Mouse (Mus musculus) right cerebral cortex, adult 2 months (tissue): ENCODE measurements around the gene Olfr552.
"Not testable (repeated sequence)": the region's sequence is repeated elsewhere in the genome, so short reads cannot be mapped to it uniquely, and the experiment has no call there.

ENCODE experiments used
- DNase-seq, 2 experiments: peaks; one replicate each; pipeline ENCODE4 v3.0.0; 2021 to 2022; ENCODE audit warnings: low spot score in 2 of 2

The Olfr552 gene

DNA sequence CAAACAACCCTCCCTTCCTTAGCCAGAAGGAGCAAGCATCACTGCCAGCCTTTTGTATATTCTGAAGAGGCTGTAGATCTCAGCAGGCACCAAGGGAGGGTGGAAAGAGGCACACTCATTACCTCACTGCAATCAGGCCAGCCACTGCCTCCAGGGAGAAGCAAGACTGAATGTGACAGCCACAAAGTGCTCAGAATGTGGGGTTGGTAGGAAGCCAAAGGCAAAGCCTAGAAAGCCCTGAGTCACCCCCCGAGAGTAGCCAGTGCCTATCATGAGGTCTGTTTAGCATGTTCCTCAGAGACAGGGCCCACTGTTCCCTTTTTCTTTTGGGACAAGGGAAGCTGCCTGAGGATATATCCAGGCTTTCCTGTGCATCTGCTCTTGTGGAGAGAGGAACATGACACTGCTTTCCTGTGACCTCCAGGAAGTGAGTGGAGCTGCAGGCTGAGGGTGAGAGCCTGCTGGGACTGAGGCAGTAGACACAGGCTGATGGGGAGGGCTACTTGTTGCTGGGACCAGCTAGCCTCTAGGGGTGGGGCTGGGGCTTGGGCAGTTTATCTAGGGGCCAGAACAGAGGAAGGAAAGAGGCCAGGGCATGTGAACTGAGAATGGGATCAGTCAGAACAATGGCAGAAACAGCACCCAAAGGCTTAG, at the start of gene Olfr552:
Gene Olfr552, plus strand, starts transcription at position 393 of the 654 bp plus-strand sequence.
- no peak for DNase-seq

DNA sequence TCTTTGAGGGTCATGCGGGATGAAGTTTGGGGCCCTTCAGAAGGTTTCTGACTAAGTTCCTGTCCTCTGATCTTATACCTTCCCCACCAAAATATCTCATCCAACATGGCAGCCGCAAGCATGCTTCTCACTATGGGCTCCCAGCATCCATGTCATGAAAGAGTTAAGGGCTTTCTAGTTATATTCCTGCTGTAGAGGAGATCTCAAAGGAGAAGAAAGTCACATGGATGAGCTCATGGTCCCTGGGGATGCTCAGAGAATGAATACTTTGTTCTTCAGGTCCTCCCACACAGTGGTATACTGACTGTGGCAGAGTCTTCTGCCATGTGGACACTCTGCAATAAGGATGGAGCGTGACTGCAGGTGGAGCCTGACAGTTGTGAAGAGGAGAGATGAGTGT, 48.0 kb upstream of the Olfr552 start, which contains the start of gene Olfr549:
Gene Olfr549, plus strand, starts transcription at position 301 of the 400 bp plus-strand sequence.
- no peak for DNase-seq

- DNase-seq = no peak
Observed at GRCm38 (mm10) chr7:102553279-102553678, 44.3 kb upstream of the Olfr552 start.

GRCm38 (mm10) chr7:102564999-102565997, 32.3 kb upstream of the Olfr552 start, which contains the start of gene Trim21:
Trim21 (minus strand) TSS chr7:102565486.
- peak; percentile 49 to 52 for DNase-seq

DNA sequence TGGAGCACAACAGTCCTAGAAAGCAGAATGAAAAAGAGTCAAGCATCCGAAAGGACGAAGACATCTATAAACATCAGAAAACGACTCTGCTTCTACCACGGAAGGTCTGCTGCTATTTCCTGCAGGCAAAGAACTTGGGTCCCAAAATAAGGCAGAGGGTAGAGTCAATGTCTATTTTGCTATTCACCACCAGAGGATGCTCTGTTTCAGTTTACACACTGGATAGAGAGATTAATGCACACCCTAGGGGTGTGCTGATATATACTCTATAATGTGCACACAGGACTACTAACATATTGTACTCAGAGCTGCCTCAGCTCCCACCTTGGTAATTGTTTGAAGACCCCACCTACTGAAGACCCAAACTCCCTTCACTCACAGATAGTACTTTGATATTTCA, 31.4 kb upstream of the Olfr552 start:
- DNase-seq = no peak

DNA sequence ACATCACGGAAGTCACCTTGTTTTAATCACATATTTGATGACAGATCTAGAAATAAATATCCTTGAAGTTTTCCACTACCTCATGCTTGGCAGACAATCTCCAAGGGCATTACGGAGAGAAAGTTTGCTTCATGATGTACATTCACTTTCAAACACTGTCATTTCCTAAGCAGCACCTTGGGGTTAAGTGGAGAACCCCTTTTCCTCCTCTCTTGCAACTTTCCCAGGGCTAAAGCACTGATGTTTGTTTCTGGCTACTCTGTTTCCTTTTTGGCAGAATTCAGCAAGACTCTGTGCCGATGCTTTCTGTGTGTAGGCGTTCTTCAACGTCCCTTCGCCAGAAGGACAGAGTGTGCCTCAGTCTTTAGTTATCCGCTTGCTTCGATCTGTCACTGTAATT, 26.4 kb upstream of the Olfr552 start, which contains the start of gene Olfr550:
Gene Olfr550, plus strand, starts transcription at position 301 of the 400 bp plus-strand sequence.
- DNase-seq = peak in 1 of 2 experiments; percentile 9

DNA sequence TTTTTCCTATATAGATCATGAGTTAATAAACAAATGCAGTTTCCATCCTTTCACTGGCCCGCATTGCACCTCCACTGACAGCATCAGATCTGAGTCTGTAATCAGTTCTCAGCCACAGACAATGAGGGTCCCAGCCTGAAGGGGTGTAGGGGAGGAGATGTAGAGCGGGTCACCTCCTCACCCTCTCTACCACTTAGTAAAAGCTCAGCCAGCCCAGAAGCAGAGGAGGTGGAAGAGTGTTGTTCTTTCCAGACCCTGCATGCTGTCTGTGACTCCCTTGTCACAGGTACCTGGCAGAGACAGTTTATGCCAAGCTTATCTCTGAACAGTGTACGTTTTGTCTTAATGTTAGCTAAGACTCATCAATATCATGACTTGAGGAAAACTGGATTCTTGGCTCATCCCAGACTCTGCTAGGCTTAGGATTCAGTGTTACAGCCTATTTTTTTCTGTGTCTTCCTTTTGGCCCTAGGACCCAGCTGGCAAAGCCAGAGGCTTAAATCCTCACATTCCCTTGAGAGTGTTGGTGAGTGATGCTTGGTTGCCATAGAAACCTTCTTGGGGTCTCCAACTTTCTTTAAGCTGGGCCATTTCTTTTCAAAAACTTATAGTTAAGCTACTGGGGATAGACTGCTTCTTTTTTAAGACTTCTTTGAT, 24.3 kb upstream of the Olfr552 start:
- no peak for DNase-seq

DNA sequence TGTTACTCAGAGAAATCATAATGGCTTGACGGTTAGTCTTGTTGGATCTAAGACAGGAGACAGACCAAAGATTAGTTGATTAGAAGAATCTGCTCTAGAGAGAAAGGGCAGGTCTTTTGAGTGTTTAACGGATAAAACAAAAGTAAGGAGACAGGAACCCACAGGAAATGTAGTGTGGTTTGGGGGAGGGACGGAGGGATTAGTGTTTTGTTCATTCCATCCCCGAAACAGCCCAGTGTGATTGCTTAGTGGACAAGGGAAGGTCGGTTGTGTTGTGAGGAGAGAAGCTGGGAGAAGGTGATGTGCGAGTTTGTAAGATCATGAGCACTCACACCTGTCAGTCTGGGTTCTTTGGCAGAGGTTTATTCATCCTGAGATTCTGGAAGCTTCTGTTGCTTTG, 21.6 kb upstream of the Olfr552 start:
- no peak for DNase-seq

- DNase-seq = no peak
Observed at GRCm38 (mm10) chr7:102591786-102592185, 5.8 kb upstream of the Olfr552 start, which contains the start of gene Olfr551. Olfr551 (minus strand) TSS chr7:102591886.

DNA sequence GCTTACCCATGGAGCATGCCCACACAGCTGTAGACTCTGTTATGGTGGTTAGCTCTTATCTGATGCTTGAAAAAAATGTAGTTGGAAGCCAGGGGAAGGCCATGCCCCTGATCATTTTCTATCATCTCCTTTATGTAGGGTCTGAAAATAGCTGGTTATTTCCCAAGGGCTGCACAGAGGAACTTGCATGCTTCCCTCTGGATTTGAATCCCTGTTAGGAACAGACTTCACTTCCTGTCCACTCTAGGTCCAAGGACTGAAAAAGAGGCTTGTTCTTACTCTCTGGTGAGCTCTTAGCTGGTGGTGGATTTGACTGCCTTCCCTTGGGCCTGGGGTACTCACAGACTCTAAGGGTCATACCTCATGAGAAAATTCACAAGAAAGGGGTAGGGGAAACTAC, 20.5 kb downstream of the Olfr552 start, which contains the start of gene Olfr553:
Gene Olfr553, minus strand, starts transcription at position 101 of the 400 bp plus-strand sequence.
- DNase-seq = no peak

- DNase-seq = no peak
Observed at GRCm38 (mm10) chr7:102619608-102620007, 22.0 kb downstream of the Olfr552 start.

GRCm38 (mm10) chr7:102620368-102620767, 22.8 kb downstream of the Olfr552 start:
- DNase-seq = not testable (repeated sequence)

DNA sequence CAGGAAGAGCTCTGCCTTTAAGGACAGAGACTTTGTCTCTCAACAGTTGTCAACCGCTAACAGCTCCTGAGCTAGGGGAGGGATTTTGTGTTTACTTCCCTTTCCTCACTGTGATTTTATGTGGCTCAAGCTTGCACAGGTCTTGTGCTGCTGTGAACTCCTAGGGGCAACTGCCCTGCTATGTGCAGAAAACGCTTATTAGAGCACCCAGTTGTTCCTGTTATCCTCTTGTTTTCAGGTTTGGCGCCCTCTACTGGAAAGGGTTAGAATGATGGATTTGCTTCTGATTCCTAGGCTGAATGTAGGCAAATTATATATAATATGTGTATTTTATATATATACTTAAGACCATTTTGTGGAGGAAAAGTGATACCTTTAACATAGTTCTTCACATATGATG, 39.1 kb downstream of the Olfr552 start:
- peak; percentile 27 to 39 for DNase-seq

- no peak for DNase-seq
Observed at GRCm38 (mm10) chr7:102638132-102638531, 40.6 kb downstream of the Olfr552 start, which contains the start of gene Olfr554. Olfr554 (plus strand) TSS chr7:102638432.

DNA sequence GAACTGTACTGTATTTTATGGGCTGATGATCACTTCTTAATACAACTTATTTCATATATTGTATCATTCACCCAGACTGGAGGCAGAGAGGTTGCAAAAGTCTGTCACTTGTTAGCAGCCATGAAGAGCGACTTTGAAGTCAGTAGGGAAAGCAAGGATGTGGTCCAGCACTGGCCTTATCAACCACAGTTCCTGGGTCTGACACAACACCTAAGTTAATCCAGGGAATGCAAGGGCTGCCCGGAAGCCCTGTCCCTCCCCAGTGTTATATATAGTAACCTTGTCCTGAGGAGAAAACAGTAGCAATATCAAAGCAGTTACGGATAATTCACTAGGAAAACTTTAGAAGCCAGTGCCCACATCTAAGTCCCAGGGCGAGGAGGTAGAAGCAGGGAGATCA, 47.4 kb downstream of the Olfr552 start:
- DNase-seq = not testable (repeated sequence)
